In the genomic region with DNA sequence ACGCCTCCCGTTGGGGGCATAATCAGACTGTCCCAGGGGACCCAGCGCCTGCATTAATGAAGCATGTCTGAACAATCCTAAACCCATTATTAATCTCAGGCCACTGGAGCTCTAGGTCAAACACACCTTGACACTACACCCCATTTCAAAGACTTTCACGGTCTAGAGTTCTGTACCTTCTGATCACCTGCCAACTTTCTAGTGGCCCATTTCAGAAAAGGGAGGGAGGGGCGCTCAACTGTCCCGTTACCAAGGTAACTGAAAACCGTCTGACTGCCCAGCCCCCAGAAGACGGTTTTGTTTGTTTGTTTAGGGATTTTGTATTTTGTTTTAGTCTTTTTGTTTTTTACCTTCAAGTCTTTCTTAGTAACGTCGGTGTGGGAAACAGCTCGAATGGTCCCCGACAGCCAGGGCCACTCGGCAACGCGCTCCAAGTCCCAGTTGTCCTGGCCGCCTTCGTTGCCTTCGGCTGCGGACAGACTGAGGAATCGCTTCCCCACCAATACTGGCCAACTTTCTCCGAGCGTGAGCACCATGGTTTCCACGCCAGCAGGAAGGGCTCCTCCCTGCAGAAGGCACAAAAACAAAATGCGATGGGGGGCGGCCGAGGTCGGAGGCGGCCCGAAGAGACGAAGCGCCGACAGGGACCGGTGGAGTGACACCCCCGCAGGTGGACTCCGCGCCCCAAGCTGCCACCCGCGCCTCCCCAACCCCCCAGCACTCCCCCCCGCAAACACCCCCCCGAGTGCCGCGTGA, we compare ENCODE assay signal across 8 mouse cellular contexts. TPM values are rescaled to one million over a fixed set of nuclear protein-coding genes. Genes with fewer than 3 reads are reported as not detected.
DNase-seq lines count a peak whose midpoint lies in the region; ATAC-seq and TF ChIP-seq lines count a peak whose summit lies in the region.

No protein-coding gene starts in this region.

- peak; percentile 23 for DNase-seq in A20 (ENCODE audit: low read depth, low spot score)
- peak; percentile 49 for DNase-seq in forebrain, embryonic 11.5 days (ENCODE audit: low spot score)
- peak; percentile 46 to 77 for DNase-seq in kidney, postnatal 25 days
- DNase-seq in liver, postnatal 0 days = peak; percentile 62
- DNase-seq in ovary, postnatal 10 days (ENCODE audit: low spot score) = peak; percentile 27
- peak; percentile 68 for DNase-seq in thymus, postnatal 4 days

- peak; percentile 27; the same call in 1 of the 2 replicates for TF ChIP-seq POLR2A in bone marrow, adult 2 months (IDR thresholded peaks at IDR 0.05; ENCODE audit: borderline replicate concordance, control insufficient read depth, low read depth, low read length)

- ATAC-seq in forebrain, embryonic 11.5 days (replicated peaks; ENCODE audit: low FRiP score) = no peak
- no peak for ATAC-seq in heart, embryonic 14.5 days (ENCODE audit: insufficient number of reproducible peaks, insufficient read depth, low FRiP score, low read depth)
- no peak for ATAC-seq in liver, postnatal 0 days

- no peak for TF ChIP-seq EP300 in liver, postnatal 0 days (IDR thresholded peaks at IDR 0.05; ENCODE audit: low read depth)

- no peaks in the 10 kb centered on the region for H3K4me1 ChIP-seq in bone marrow, adult 2 months (ENCODE audit: control insufficient read depth, insufficient read depth, low read length)
- H3K4me1 ChIP-seq in forebrain, embryonic 11.5 days (replicated peaks; ENCODE audit: control insufficient read depth, insufficient read depth, low read length) = peaks cover 7% of the 10 kb centered on the region; the same call in 1 of the 2 replicates
- peaks cover 0 to 18% of the 10 kb centered on the region in 2 experiments; a peak in 2 of 4 replicates for H3K4me1 ChIP-seq in heart, embryonic 14.5 days (ENCODE audit: control insufficient read depth in 2 of 2, insufficient read depth in 2 of 2, low read length in 2 of 2)
- H3K4me1 ChIP-seq in liver, postnatal 0 days (ENCODE audit: insufficient read depth) = peaks cover 15% of the 10 kb centered on the region

- peak overlapping the region; percentile 88 for H3K9ac ChIP-seq in forebrain, embryonic 11.5 days (ENCODE audit: low read length)
- peak overlapping the region; percentile 94 for H3K9ac ChIP-seq in heart, embryonic 14.5 days (ENCODE audit: low read length)
- H3K9ac ChIP-seq in liver, postnatal 0 days (replicated peaks) = peak overlapping the region; percentile 95

- peak overlapping the region; percentile 71 for H3K4me3 ChIP-seq in bone marrow, adult 2 months (replicated peaks; ENCODE audit: control insufficient read depth, low read depth, low read length)
- peak overlapping the region; percentile 85 for H3K4me3 ChIP-seq in forebrain, embryonic 11.5 days (ENCODE audit: low read depth, low read length)
- H3K4me3 ChIP-seq in heart, embryonic 14.5 days (ENCODE audit: control insufficient read depth in 1 of 2, insufficient read depth in 1 of 2, low read depth in 1 of 2, low read length in 2 of 2) = peak overlapping the region; percentile 93 to 95
- H3K4me3 ChIP-seq in liver, postnatal 0 days (ENCODE audit: low read depth, low read length) = peak overlapping the region; percentile 90

- H3K27ac ChIP-seq in bone marrow, adult 2 months (ENCODE audit: control insufficient read depth, insufficient read depth, low read depth, low read length, poor library complexity) = peak overlapping the region; percentile 88
- peak overlapping the region; percentile 99 for H3K27ac ChIP-seq in forebrain, embryonic 11.5 days (ENCODE audit: low read depth, low read length)
- H3K27ac ChIP-seq in heart, embryonic 14.5 days (replicated peaks in 1 of 2; ENCODE audit: control insufficient read depth in 1 of 2, insufficient read depth in 1 of 2, low read depth in 2 of 2, low read length in 2 of 2) = peak overlapping the region; percentile 88 to 98
- H3K27ac ChIP-seq in liver, postnatal 0 days (ENCODE audit: low read depth) = peak overlapping the region; percentile 99

- H3K9me3 ChIP-seq in forebrain, embryonic 11.5 days (ENCODE audit: control insufficient read depth, low read length) = no peaks in the 10 kb centered on the region
- H3K9me3 ChIP-seq in heart, embryonic 14.5 days (ENCODE audit: control insufficient read depth, low read length) = no peaks in the 10 kb centered on the region
- H3K9me3 ChIP-seq in liver, postnatal 0 days (ENCODE audit: low read length) = no peaks in the 10 kb centered on the region

- H3K27me3 ChIP-seq in forebrain, embryonic 11.5 days (ENCODE audit: control insufficient read depth, insufficient read depth, low read length) = no peaks in the 10 kb centered on the region
- no peaks in the 10 kb centered on the region for H3K27me3 ChIP-seq in heart, embryonic 14.5 days (ENCODE audit: control insufficient read depth, insufficient read depth, low read length)
- no peaks in the 10 kb centered on the region for H3K27me3 ChIP-seq in liver, postnatal 0 days (ENCODE audit: insufficient read depth, low read length)

- peak overlapping the region; percentile 54 for H3K4me2 ChIP-seq in forebrain, embryonic 11.5 days (ENCODE audit: low read depth, low read length, severe bottlenecking)
- H3K4me2 ChIP-seq in heart, embryonic 14.5 days (ENCODE audit: low read length) = peak overlapping the region; percentile 93
- peak overlapping the region; percentile 89 for H3K4me2 ChIP-seq in liver, postnatal 0 days (ENCODE audit: low read depth, low read length)

- peaks cover 8% of the 10 kb centered on the region; the same call in 1 of the 2 replicates for H3K36me3 ChIP-seq in forebrain, embryonic 11.5 days (ENCODE audit: control insufficient read depth, insufficient read depth, low read length)
- H3K36me3 ChIP-seq in heart, embryonic 14.5 days (ENCODE audit: control insufficient read depth, insufficient read depth, low read length) = peaks cover 36% of the 10 kb centered on the region
- peaks cover 9% of the 10 kb centered on the region; the same call in 1 of the 2 replicates for H3K36me3 ChIP-seq in liver, postnatal 0 days (replicated peaks; ENCODE audit: insufficient read depth, low read length)

- WGBS in bone marrow, adult 2 months = 4% methylated on average over 42 of the region's 42 CpGs
- 3% methylated on average over 41 of the region's 42 CpGs for whole genome bisulfite sequencing in forebrain, embryonic 11.5 days
- 3% methylated on average over 42 of the region's 42 CpGs for WGBS in heart, embryonic 14.5 days
- 3% methylated on average over 42 of the region's 42 CpGs for WGBS in liver, postnatal 0 days (ENCODE audit: insufficient replicate concordance)

- no peak for TF ChIP-seq CTCF in bone marrow, adult 2 months (IDR thresholded peaks at IDR 0.05; ENCODE audit: control insufficient read depth, insufficient read depth, low read length)
- no peak for TF ChIP-seq CTCF in liver, postnatal 0 days (IDR thresholded peaks at IDR 0.05; ENCODE audit: low read depth)

RNA-seq across cellular contexts. Expression of a gene that starts 0.9 kb away (rescaled TPM):
- polyA plus RNA-seq in bone marrow, adult 2 months (2011; ENCODE audit: insufficient read depth, insufficient read length, low replicate concordance, missing spikeins) = 10.5 and 16.7 TPM in 2 replicates
- 71.0 and 71.8 TPM in 2 replicates for polyA plus RNA-seq in forebrain, embryonic 11.5 days (2014; fragmentation: Nextera tagmentation; extraction: Ambion mirVana)
- 31.2 and 33.4 TPM in 2 replicates for polyA plus RNA-seq in heart, embryonic 14.5 days (2014; fragmentation: Nextera tagmentation; extraction: Ambion mirVana)
- 6.6 and 8.8 TPM in 2 replicates for polyA plus RNA-seq in liver, postnatal 0 days (2015; fragmentation: Nextera tagmentation; extraction: Ambion mirVana)
